Mouse (Mus musculus) gastrocnemius, postnatal 14 days (tissue): ENCODE measurements around the gene Opn3. TPM values are rescaled to one million over a fixed set of nuclear protein-coding genes. Genes with fewer than 3 reads are reported as not detected.

Source experiments
- DNase-seq: peaks from one replicate; pipeline ENCODE4 v3.0.0; 2021; ENCODE audit warnings: mixed read lengths
- intact Hi-C: fragments of 180-260 bp; cut with DNase I; formaldehyde crosslinking; loops from one replicate; pipeline ENCODE4 v1.15.1; 2025; ENCODE audit warnings: low total_unique reads
- total RNA-seq, 2 experiments: library from RNA; stranded (reverse); gene quantifications; 2 replicates each; pipeline ENCODE4 v1.2.3; 2021

The Opn3 gene
- total RNA-seq, 2 experiments from 2014 or later = 6.8 to 8.5 TPM

GRCm38 (mm10) chr1:175614992-175615391, 77.6 kb downstream of the Opn3 start:
- intact Hi-C loops = no loop called here
- no peak for DNase-seq

Other genes starting within 250 kb of the Opn3 start
- gene Rgs7, start 200.3 kb downstream of the Opn3 start, total RNA-seq = under 1 TPM; 0.12 to 0.22 TPM
- under 1 TPM; 0.08 to 0.11 TPM for gene Kmo, start 72.4 kb downstream of the Opn3 start, total RNA-seq
- 100 to 1,000 TPM; 248 to 299 TPM for gene Fh1, start 67.1 kb downstream of the Opn3 start, total RNA-seq
- gene Chml, start 125 bp upstream of the Opn3 start, total RNA-seq = 1 to 10 TPM; 3.0 to 4.5 TPM
- not detected for gene Wdr64, start 5.8 kb upstream of the Opn3 start, total RNA-seq
- 1 to 10 TPM; 1.3 to 2.4 TPM for gene Exo1, start 187.8 kb upstream of the Opn3 start, total RNA-seq
- gene Gm38100, start 227.6 kb upstream of the Opn3 start, total RNA-seq = not detected